Mouse (Mus musculus): ENCODE measurements around the gene Ryr2.
"Not testable (repeated sequence)": the region's sequence is repeated elsewhere in the genome, so short reads cannot be mapped to it uniquely, and the experiment has no call there.

The Ryr2 gene

GRCm38 (mm10) chr13:11549136-11549535 lies 557.6 kb downstream of the Ryr2 start:
- not testable (repeated sequence) for DNase-seq (ENCODE audit: low read depth, low spot score)

- DNase-seq (ENCODE audit: low read depth, low spot score): no peak
Measured at GRCm38 (mm10) chr13:11545841-11546240, 560.9 kb downstream of the Ryr2 start.

- peak; percentile 21 for DNase-seq (ENCODE audit: low read depth, low spot score)
Measured at GRCm38 (mm10) chr13:11542546-11542945, 564.2 kb downstream of the Ryr2 start.

GRCm38 (mm10) chr13:11536851-11537250 lies 569.9 kb downstream of the Ryr2 start:
- peak; percentile 50 for DNase-seq (ENCODE audit: low read depth, low spot score)

GRCm38 (mm10) chr13:11535874-11536273 lies 570.9 kb downstream of the Ryr2 start:
- DNase-seq (ENCODE audit: low read depth, low spot score): no peak

- no peak for DNase-seq (ENCODE audit: low read depth, low spot score)
Measured at GRCm38 (mm10) chr13:11533265-11533664, 573.5 kb downstream of the Ryr2 start.

- no peak for DNase-seq (ENCODE audit: low read depth, low spot score)
Measured at GRCm38 (mm10) chr13:11532014-11532890, 574.5 kb downstream of the Ryr2 start.

GRCm38 (mm10) chr13:11523612-11524011 lies 583.1 kb downstream of the Ryr2 start:
- DNase-seq (ENCODE audit: low read depth, low spot score): no peak

- DNase-seq (ENCODE audit: low read depth, low spot score): no peak
Measured at GRCm38 (mm10) chr13:11520765-11521164, 586.0 kb downstream of the Ryr2 start.

- DNase-seq (ENCODE audit: low read depth, low spot score): no peak
Measured at GRCm38 (mm10) chr13:11511540-11512177, 595.1 kb downstream of the Ryr2 start.
